In the genomic region with DNA sequence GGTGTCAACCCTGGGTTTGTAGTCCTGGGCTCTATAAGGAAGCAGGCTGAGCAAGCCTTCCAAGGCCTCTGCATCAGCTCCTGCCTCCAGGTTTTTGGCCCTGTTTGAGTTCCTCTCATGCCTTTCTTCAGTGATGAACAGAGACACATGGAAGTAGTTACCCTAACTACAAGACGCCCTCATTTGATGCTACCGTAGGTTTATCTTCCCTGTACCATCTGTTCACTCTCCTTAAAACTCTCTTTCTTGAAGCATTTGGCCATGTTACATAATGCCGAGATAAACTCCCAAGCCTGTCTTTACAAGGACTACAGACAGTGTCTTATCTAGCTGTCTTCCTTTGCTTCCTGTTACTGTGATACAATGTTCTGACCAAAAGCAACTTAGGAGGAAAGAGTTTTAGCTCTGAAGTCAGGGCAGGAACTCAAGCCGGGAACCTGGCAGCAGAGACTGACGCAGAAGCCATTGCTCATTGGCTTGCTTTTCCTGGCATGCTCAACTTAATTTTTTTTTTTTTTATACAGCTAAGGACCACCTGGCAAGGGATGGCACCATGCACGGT, we compare ENCODE assay signal across 13 mouse cellular contexts. TPM values are rescaled to one million over a fixed set of nuclear protein-coding genes. Genes with fewer than 3 reads are reported as not detected.
DNase-seq lines count a peak whose midpoint lies in the region; ATAC-seq and TF ChIP-seq lines count a peak whose summit lies in the region.
"Had no signal": no experiment of that assay in that cellular context is flagged by ENCODE, and none has a peak within 500 bp of the region (broad histone marks: within the 10 kb centered on the region; RNA-seq: fewer than 3 reads in every experiment).

No protein-coding gene starts in this region.

- DNase-seq in heart, embryonic 10.5 days (ENCODE audit: low spot score) = peak; percentile 74
- DNase-seq in heart, postnatal 4 days = no peak
- no peak for DNase-seq in spleen, adult 2 months (ENCODE audit: low read depth in 1 of 2, low spot score in 2 of 2)
- DNase-seq in spleen, adult 18-20 months = no peak
- DNase-seq in liver, embryonic 11.5 days (ENCODE audit: low spot score) = no peak
- no peak for DNase-seq in adrenal gland, postnatal 10 days
- DNase-seq in embryo, embryonic 11 days = no peak
- DNase-seq: B cell, adult 2 months; kidney, adult 18-20 months; thymus, postnatal 14 days had no signal

- H3K9me3 ChIP-seq in heart, embryonic 10.5 days = no peaks in the 10 kb centered on the region
- H3K9me3 ChIP-seq in liver, embryonic 11.5 days (ENCODE audit: control insufficient read depth, low read length) = no peaks in the 10 kb centered on the region
- H3K9me3 ChIP-seq: hindbrain, embryonic 12.5 days; midbrain, embryonic 13.5 days had no signal

- peak overlapping the region; percentile 16; the same call in 1 of the 2 replicates for H3K27ac ChIP-seq in heart, embryonic 10.5 days
- peak overlapping the region; percentile 40; the same call in 1 of the 2 replicates for H3K27ac ChIP-seq in spleen, adult 2 months (ENCODE audit: insufficient read depth, low read length)
- H3K27ac ChIP-seq in liver, embryonic 11.5 days (ENCODE audit: low read depth, low read length) = peak overlapping the region; percentile 95
- H3K27ac ChIP-seq: hindbrain, embryonic 12.5 days; midbrain, embryonic 13.5 days had no signal

- peaks cover 15% of the 10 kb centered on the region; the same call in 1 of the 2 replicates for H3K27me3 ChIP-seq in heart, embryonic 10.5 days (ENCODE audit: insufficient read depth, poor library complexity, severe bottlenecking)
- H3K27me3 ChIP-seq in spleen, adult 2 months (ENCODE audit: control insufficient read depth, insufficient read depth, low read length) = no peaks in the 10 kb centered on the region
- H3K27me3 ChIP-seq in liver, embryonic 11.5 days (replicated peaks; ENCODE audit: control insufficient read depth, insufficient read depth, low read length) = no peaks in the 10 kb centered on the region; the same call in 1 of the 2 replicates

- ATAC-seq in liver, embryonic 11.5 days (replicated peaks; ENCODE audit: low FRiP score) = peak; percentile 73
- no peak for ATAC-seq in megakaryocyte, adult 5-6 weeks (ENCODE audit: poor library complexity, severe bottlenecking)
- ATAC-seq: midbrain, embryonic 13.5 days had no signal

- no peaks in the 10 kb centered on the region for H3K36me3 ChIP-seq in heart, embryonic 10.5 days
- H3K36me3 ChIP-seq in spleen, adult 2 months (ENCODE audit: control insufficient read depth, insufficient read depth, low read length) = no peaks in the 10 kb centered on the region
- no peaks in the 10 kb centered on the region for H3K36me3 ChIP-seq in liver, embryonic 11.5 days (ENCODE audit: control insufficient read depth, insufficient read depth, low read length)
- H3K36me3 ChIP-seq: hindbrain, embryonic 12.5 days; midbrain, embryonic 13.5 days had no signal

- peaks cover 18% of the 10 kb centered on the region for H3K4me1 ChIP-seq in heart, embryonic 10.5 days
- H3K4me1 ChIP-seq in spleen, adult 2 months (ENCODE audit: control insufficient read depth, insufficient read depth, insufficient read length) = peaks cover under 1% of the 10 kb centered on the region; the same call in 1 of the 2 replicates
- peaks cover 23% of the 10 kb centered on the region for H3K4me1 ChIP-seq in liver, embryonic 11.5 days (replicated peaks; ENCODE audit: control insufficient read depth, insufficient read depth, low read length)
- H3K4me1 ChIP-seq: hindbrain, embryonic 12.5 days had no signal

- peak overlapping the region; percentile 58 for H3K4me2 ChIP-seq in liver, embryonic 11.5 days
- H3K4me2 ChIP-seq: hindbrain, embryonic 12.5 days; midbrain, embryonic 13.5 days had no signal

- 46% methylated on average over 6 of the region's 6 CpGs for WGBS in heart, embryonic 10.5 days
- 67% methylated on average over 6 of the region's 6 CpGs for WGBS in spleen, adult 2 months
- WGBS in liver, embryonic 11.5 days = 31% methylated on average over 6 of the region's 6 CpGs

- no peak for TF ChIP-seq CTCF in spleen, adult 2 months (IDR thresholded peaks at IDR 0.05; ENCODE audit: extremely low read depth, insufficient read depth, insufficient read length, insufficient replicate concordance)

- TF ChIP-seq POLR2A in spleen, adult 2 months (IDR thresholded peaks at IDR 0.05; ENCODE audit: low read depth, low read length) = no peak

- no peak overlapping the region for H3K9ac ChIP-seq in liver, embryonic 11.5 days (ENCODE audit: low read depth, low read length)
- H3K9ac ChIP-seq: hindbrain, embryonic 12.5 days; midbrain, embryonic 13.5 days had no signal

- H3K4me3 ChIP-seq in heart, embryonic 10.5 days = no peak overlapping the region
- no peak overlapping the region for H3K4me3 ChIP-seq in spleen, adult 2 months (ENCODE audit: extremely low read depth, insufficient read depth, insufficient read length)
- peak overlapping the region; percentile 4; the same call in 1 of the 2 replicates for H3K4me3 ChIP-seq in liver, embryonic 11.5 days (ENCODE audit: low read depth, low read length)
- H3K4me3 ChIP-seq: hindbrain, embryonic 12.5 days; midbrain, embryonic 13.5 days had no signal

RNA-seq across cellular contexts. Expression of gene Tarsl2, which starts 4.8 kb away (rescaled TPM):
- polyA plus RNA-seq in heart, embryonic 10.5 days (2016; fragmentation: Nextera tagmentation; extraction: Ambion mirVana) = 13.1 and 17.4 TPM in 2 replicates
- total RNA-seq in heart, postnatal 4 days (2021) = 10 to 100 TPM; 30.2 to 30.9 TPM
- polyA plus RNA-seq in spleen, adult 2 months (2012; rRNA removed) = 2.0 and 4.3 TPM in 2 replicates
- 35.4 and 39.3 TPM in 2 replicates for polyA plus RNA-seq in liver, embryonic 11.5 days (2014; fragmentation: Nextera tagmentation; extraction: Ambion mirVana)
- total RNA-seq in adrenal gland, postnatal 10 days (2021) = 10 to 100 TPM; 25.1 to 32.1 TPM
- 3.4 and 3.9 TPM in 2 replicates for total RNA-seq in megakaryocyte, adult 5-6 weeks (2015)
- total RNA-seq in megakaryocyte, adult 5-6 weeks (2017) = 8.3 and 11.6 TPM in 2 replicates

RNA-seq across cellular contexts. Expression of gene Tm2d3, which starts 51.1 kb away (rescaled TPM):
- polyA plus RNA-seq in heart, embryonic 10.5 days (2016; fragmentation: Nextera tagmentation; extraction: Ambion mirVana) = 50.1 and 59.0 TPM in 2 replicates
- total RNA-seq in heart, postnatal 4 days (2021) = 10 to 100 TPM; 17.2 to 20.1 TPM
- 46.4 and 82.0 TPM in 2 replicates for polyA plus RNA-seq in spleen, adult 2 months (2012; rRNA removed)
- polyA plus RNA-seq in liver, embryonic 11.5 days (2014; fragmentation: Nextera tagmentation; extraction: Ambion mirVana) = 58.2 and 61.0 TPM in 2 replicates
- 10 to 100 TPM; 32.4 to 37.6 TPM for total RNA-seq in adrenal gland, postnatal 10 days (2021)
- 27.7 and 29.5 TPM in 2 replicates for total RNA-seq in megakaryocyte, adult 5-6 weeks (2015)
- total RNA-seq in megakaryocyte, adult 5-6 weeks (2017) = 43.5 and 44.2 TPM in 2 replicates

Comparison
In these comparisons a context has a peak if more than half of its experiments do, and no peak if none do; other contexts are left out.
1. H3K27ac ChIP-seq: peak in every context shown above with its lines; median percentile 95 in liver, embryonic 11.5 days; 40 in spleen, adult 2 months; 16 in heart, embryonic 10.5 days.